Mouse (Mus musculus) kidney, postnatal 4 days (tissue): ENCODE results near the gene Fgf11.

Experiments
- DNase-seq, 2 experiments: peaks; one replicate each; pipeline ENCODE4 v3.0.0; 2021; ENCODE audit warnings: mixed read lengths in 2 of 2

Fgf11 gene

DNA sequence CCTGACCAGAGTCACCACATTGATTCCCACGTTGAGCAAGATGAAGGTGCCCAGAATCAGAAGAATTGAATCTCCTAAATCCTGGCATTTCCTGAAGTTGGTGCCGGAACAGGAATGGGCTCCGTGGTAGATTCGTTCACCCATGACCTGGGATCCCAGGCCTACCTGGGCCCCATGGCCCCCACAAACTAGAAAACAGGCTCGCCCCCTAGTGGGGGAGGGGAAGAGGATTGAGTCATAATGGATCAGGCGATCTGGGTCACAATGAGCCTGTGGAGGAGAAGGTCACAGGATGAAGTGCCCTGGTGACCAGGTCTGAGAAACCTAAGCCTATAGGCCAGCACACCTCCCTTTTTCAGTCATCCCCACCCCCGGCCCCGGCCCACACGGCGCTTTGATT lies 13.5 kb upstream of the Fgf11 start, which contains the start of gene Gm39566:
TSS of gene Gm39566 (minus strand) at position 144 of the 400 bp plus-strand sequence.
- no peak for DNase-seq

DNA sequence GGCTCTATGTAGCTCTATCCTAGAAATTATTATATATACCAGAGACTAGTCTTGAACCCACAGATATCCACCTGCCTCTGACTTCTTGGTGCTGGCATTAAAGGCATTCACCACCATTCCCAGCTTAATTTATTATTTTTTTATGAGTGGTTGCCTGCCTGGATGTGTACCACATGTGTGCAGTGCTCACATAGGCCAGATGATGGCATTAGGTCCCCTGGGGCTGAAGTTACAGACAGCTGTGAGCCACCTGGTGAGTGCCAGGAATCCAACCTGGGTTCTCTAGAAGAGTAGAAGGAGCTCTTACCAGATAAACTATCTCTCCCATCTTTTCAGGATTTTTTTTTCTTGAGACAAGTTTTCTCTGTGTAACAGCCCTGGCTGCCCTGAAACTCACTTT lies 8.6 kb upstream of the Fgf11 start:
- no peak for DNase-seq

DNA sequence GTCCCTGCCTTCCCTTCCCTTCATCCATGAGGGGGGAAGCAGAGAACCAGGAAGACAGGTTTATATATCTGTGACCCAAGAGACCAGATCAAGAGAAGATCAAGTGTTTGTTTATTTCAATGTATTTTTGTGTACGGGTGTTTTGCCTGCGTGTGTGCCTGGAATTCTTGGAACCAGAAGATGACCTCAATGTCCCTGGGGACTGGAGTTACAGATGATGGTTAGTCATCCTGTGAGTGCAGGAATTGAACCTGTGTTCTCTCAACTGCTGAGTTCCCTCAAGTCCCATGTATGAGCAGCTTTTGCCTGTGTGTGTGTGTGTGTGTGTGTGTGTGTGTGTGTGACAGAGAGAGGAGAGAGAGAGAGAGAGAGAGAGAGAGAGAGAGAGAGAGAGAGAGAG lies 6.0 kb upstream of the Fgf11 start:
- DNase-seq, result no peak

DNA sequence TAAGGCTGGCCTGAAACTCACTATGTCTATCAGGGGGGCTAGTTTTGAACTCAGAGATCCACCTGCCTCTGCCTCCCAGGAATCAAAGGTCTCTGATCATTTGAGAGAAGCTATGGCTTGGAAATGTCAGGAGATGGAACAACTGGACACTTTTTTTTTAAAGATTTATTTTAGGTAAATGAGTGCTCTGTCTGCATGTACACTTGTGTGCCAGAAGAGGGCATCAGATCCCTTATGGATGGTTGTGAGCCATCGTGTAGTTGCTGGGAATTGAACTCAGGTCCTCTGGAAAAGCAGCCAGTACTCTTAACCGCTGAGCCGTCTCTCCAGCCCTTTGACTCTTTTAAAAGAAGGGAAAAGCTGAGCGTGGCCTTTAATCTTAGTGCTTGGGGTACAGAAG lies 4.7 kb upstream of the Fgf11 start:
- no peak for DNase-seq

DNA sequence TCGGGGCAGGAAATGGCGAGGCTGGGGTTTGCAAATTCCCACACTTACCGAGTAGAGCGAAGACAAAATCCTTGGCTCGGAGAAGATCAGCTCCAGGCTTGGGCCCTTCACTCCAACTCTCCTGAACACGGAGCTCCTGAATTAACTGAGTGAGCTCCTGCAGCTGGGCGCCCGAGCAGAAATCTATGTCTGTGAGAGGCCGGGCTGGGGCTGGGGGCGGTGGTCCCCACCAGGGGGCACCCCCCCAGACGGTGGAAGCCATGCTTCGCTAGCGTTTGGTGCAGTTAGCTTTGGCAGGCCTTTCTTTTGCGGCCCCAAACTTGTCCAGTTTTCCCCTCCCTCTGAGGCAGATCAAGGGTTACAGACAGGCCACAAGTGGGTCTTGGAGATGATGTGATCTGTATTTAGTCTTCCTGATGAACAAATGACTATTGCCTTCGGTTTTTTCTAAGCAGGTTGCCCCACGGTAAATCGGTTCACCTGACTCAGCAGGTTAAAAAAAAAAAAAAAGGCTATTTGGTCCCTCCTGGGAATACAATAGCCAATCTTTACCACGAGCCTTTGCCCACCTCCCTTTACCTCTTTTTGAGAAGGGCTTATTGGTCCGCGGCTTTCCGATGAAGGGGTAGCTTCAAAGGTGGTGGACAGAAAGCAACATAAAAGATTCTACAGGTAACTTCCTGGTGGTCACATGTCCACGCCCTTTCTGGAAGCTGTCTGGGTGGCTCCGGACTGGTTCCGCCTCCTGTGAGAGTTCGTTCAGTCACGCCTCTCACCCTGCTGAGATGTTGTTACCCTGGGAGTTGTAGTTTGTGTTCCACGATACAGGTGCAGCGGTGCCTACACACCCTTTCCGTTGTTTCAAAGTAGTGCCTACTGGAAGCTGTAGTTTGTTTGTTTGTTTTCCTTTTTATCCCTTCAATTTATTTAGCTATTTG lies 3.6 kb upstream of the Fgf11 start, which contains the start of gene Tmem102:
TSS of gene Tmem102 (minus strand) at position 653 of the 938 bp plus-strand sequence.
- DNase-seq, result peak; percentile 65 to 77

DNA sequence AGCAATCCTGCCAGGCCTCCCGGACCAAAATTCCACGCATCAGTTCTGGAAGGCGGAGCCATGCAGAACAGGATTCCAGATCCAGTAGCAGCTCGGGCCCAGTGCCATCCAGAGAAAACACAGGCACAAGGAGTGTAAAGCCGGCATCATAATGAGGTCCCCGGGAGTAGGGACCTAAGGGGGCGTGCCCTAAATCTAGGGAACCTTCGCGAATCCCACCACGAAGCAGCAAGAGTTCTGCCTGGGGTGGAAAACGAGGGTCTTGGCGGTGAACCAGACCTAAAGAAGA lies 2.9 kb upstream of the Fgf11 start:
- peak; percentile 37 to 60 for DNase-seq

DNA sequence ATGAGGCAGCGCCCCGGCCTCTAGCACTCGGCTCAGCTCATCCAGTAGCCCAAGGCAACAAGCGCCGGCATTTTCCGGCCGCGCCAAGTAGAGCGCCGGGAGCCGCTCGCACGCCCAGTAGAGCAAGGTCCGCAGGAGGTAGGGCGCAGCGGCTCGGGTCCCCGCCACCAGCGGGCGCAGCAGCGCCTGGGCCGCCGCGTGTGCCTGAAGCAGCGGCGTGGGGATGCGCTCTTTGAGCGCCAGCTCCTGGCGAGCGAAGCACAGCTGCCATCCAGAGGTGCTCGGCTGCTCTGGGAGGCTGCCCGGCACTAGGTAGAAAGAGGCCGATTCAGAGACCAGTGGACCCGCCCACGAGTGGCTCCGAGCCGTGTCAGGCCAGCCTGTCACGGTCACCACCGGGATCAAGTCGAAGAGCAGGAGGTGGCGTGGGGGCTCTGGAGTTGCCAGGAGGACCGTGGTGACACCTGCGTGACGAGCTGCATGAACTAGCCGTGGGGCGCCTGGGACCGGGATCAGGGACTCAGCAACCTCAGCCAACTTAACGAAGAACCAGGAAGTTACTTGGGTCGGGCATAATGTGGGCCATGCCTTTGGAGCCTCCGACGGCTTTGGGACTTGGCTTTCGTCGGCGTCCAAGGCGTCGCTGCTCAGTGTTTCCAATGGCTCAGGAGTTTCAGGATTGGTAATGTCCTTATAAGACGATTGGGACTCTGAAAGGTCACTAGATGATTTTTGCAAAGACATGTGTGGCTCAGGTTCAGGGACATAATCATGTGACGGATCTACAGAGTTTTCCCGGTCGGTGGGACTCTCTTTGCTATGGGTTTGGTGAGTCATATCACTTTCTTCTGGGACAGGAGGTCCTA lies 2.4 kb upstream of the Fgf11 start:
- DNase-seq, result peak; percentile 83 to 90

DNA sequence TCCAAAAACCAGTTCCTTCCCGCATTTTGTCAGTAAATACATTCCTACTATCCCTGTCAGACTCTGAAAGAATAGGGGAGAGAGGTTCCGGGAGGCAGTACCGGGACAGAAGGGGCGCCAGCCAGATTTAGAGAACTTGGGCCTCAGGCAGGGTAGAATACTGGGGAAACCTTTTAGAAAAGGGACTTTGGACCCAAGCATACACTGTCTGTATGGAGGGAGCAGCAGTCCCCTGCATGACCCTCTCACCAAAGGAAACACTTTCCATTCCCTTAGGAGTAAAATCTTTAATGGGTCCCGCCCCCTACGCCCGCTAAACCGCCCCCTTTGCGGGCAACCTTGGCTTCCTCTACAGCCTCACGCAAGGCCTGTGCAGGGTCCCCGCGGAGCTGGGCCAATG lies 1.7 kb upstream of the Fgf11 start:
- DNase-seq, result no peak

DNA sequence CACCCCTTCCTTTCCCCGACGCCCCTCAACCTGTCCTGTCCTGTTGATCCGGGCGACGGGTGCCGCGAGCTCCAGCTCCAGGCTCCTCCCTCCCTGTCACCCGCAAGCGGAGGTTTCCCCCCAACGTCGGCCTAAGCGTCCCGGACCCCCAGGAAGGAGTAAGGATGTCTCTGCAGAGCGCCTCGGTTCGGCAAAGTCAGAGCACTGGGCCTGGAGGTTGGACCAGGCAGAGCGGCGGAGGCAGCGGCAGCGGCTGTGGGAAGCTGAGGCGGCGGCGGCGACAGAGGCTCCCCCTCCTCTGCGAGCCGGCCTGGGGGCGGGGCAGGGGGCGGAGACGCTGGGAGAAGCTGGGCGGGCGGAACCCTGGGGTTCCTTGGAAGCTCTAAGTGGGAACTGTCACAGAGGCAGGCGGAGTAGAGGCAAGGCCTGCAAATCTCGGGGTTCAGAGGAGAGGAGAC lies 1.0 kb upstream of the Fgf11 start:
- peak; percentile 91 to 93 for DNase-seq

DNA sequence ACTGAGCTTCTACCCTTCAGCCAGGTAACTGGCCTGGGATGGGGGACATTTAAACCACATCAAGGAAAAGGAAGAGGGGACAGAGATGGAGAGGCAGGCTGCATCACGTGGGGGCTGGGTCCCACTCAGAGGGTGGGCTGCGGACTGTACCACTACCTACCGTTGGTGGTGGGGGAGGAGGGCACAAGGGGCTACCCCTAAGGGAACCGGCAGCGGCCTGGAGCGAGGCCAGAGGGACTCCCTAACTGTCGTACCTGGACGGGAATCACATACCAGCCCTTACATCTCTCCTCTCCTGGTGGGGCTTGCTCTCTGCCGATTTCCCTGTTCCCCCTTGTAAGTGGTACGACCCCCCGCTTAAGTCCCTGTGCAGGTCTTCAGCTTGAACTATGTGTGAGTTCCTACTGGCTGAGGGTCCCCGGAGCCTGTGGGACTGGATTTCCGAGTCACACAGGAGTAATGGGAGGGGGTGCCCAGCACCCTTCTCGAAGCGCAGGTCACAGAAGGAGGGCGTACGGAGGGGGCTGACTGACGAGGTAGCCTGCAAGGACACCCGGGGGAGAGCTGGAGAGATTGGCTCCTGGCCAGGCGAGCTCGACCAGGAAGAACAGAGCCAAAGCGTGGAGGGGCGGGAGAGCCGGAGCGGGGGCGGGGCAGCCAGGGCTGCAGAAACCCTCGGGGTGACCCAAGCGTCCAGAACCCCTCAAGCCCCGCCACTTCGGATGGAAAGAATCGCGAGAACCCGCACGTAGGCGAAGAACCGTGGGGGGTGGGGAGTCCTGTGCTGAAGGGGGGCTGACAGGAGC lies 1.1 kb downstream of the Fgf11 start:
- peak; percentile 86 to 91 for DNase-seq

DNA sequence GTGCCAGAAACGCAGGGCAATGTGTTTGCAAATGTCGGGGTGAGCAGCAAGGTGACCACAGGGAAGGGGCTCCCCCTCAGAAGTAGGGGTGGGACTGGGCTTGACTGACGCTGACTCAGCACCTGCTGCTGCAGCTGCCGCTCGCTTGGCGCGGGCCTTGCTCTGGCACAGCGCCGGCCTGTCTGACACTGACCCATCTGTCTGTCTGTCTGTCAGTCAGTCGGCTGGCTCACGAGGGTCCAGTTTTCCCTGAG lies 1.6 kb downstream of the Fgf11 start:
- DNase-seq, result peak; percentile 43 to 64

DNA sequence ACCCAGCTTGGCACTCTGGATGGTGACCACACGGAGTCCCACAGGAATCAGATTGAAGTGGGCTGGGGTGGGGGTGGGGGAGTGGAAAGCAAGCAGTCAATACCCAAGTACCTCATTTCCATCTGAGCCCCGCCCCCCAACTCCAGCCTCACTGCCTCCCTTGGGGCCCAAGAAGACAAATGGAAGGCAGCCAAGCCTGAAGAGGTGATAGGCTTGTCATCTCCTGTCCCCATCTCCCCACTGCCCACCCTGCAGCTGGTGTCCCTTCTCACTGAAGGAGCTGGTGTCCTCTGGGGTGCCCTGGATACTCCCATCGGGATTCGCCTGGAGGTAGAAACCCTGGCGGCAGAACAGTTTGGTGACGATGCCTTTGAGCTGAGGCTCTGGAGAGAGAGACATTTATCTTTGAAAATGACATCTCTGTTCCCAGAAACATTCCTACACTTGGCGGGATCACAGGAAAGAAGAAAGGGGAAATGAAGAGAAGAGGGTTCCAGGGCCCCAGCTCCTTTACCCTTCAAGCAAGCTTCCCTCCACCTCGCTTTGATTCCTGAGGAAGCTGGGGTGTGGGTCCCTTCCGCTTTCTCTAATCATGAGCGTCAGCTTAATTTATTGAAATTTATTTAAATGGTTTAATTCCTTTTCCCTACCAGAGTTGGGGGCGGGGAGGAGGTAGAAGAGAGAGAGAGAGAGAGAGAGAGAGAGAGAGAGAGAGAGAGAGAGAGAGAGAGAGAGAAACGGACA lies 2.1 kb downstream of the Fgf11 start:
- peak in 1 of 2 experiments; percentile 48 for DNase-seq

DNA sequence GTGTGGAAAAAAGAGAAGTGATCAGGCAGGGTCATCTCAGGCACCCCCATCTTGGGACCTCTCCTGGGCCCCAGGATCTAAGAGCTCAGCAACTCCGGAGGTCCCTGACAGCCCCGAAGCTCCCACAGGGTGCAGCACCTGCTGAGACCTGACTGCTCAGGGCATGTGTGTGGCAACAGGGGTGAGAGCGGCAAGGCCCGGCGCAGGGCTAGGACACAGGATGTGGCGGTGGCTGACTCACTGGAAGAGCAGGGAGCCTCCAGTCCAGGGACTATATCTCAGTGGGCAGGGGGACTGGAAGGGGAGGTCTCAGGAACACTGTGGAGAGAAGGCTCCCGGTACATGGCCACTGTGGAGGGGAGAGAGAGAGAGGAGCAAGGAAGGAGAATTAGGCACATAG lies 3.7 kb downstream of the Fgf11 start:
- DNase-seq, result no peak

DNA sequence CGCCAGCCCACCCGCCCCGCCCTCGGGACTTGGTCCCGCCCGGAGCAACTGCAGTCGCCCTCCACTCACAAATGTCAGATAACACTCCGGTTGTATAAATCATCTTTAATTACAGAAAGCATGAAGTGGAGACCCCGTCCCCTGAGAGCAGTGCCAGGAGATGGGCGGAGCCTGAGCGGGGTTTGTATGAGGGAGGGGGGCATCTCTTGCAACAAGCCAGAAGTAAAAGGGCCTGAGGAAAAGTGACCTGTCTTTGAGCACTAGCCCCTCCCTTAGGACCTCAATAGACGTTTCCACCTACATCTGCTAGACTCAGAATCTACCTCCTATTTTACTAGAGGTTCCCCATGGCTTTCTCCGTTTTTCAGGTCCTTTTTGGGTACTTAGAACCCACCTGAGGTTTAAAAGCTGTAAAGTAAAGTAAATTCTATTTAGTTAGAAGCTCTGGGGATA lies 5.6 kb downstream of the Fgf11 start:
- no peak for DNase-seq

DNA sequence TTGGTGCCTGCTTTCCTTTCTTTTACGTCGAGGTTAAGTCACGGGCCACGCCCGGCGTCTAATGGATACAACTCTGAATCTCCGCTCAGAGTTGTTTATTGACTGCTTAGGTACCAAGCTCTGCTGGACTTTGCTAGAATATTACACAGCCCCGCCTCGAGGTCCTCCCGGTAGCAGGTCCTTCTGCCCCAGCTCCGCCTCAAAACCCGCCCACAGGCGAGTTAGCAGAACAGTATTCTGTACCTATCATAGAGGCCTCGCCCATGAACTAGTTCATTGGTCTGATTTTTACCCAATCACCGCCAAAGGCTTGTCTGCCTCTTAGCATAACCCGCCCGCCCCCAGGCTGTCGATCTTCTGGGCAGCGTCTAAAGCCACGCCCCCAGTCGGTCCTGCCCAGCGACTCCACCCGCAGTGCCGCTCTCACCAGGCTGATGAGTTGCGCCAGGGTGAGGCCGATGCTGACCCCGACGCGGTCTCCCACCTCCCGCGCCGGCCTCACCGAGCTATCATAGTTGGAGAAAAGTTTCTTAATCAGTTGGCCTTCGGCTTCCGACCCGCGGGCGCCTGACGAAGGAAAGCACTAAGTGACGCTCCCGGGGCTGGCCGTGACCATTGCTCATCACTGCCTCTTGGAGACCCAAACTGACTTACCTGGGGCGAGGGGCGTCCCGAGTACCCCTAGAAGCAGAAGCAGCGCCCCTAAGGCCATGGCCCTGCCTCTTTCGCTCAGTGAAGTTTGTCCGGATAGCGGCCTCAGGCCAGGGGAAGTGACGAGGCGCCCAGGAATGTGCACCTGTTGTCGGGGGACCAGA lies 6.3 kb downstream of the Fgf11 start, which contains the start of gene Chrnb1:
TSS of gene Chrnb1 (minus strand) at position 776 of the 815 bp plus-strand sequence.
- peak; percentile 94 to 97 for DNase-seq

DNA sequence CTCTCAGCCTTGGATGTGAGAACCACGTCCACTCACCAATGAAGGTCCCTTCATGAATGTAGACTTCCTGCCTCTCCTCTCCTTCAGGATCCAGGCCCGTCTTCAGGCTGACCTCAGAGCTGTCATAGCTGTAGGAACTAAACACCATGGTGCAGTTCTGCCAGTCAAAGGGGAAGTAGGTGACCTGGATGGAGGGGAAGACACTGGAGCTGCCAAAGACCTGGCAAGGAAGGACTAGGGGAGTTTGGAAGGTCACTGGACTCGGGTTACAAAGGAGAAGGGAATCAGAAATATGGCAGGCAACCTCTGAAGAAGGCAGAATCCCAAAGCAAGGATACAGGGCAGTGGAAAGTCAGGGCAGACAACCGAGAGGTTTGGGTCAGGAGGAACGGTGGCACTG lies 8.2 kb downstream of the Fgf11 start:
- no peak for DNase-seq

DNA sequence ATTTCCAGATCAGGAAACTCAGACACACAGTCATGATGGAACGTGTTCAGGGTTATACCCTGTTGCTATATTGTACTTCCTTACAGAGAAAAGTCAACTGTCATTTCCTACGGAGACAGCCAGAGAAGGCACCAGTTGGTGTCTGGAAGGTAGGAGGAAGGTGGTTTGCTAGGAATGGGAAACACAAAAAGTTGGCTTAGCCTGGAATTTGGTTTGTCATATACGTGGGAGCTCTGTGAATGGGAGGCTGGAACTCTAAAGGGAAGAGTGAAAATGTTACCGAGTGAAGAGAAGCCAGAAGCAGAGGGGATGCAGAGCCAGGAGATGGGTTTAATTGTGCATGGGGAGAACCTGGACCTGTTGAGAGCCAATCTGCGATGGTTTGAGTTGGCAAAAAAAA lies 10.2 kb downstream of the Fgf11 start:
- DNase-seq, result no peak

DNA sequence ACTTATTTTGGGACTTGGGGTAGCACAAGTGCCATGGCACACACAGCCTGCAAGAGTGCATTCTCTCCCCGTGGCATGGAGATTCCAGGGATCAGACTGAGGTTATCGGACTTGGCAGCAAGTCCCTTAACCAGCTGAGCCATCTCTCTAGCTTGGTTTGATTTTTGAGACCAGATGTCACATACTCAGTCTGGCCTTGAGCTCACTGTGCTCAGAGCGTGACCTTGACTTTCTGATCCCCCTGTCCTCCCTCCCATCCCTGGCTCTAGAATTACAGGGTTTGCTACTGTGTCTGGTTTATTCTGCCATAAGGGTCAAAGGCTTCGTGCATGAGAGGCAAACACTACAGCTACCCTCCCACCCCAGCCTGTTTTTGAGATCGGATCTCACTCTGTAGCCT lies 12.2 kb downstream of the Fgf11 start:
- DNase-seq, result no peak

DNA sequence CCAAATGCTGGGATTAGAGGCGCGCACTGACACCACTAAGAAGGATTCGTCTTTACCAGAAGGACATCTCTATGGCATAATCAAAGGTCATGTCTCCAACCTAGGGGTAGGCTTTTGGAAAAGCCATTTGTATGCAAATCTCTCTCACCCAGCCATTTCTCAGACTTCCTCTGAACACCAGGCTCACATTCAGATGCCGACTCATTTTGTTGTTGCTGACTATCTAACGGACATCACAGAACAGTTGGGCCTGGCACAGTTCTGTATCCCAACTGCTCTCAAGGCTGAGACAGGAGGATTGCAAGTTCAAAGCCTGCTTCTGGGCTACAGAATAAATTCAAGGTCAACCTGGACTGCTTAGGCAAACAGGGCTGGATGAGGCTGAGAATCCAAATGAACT lies 14.4 kb downstream of the Fgf11 start:
- DNase-seq, result no peak

DNA sequence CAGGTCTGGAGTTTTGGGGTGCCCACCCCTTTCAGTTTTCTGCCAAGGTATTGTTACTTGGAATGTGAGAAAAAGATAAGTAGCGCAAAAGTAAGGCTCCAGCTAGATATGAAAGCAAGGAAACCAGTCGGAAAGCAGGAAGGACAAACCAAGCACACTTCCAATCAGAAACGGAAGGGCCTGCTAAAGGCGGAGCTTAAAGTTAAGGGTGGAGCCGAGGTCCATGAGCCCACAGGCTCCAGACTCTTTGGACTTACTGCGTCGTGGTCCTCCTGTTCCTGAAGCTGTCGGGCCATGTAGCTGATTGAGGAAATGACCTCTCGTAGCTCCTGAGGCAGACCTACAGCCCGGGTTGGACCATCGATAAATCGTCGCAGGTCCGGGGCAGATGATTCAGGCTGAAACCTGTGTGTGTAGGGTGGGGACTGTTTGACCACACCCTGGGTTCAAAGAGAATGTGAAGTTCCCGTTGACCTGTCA lies 16.8 kb downstream of the Fgf11 start:
- DNase-seq, result peak; percentile 45 to 53

DNA sequence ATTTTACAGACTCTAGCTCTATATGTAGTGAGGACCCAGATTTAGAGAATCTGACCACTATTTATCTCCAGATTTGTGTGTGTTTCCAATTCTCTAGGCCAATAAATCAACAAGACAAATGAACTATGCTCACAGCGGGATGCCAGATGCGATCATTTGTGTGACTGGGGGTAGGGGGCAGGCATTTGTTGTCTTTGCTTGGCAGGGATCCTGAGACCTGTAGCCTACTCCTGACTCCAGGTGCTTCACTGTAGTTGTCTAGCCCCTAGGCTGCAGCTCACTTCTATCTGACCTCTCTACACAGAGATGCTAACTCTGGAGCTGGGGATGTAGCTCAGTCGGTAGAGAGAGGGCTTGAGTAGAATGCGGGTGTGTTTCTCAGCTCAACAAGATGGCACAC lies 19.8 kb downstream of the Fgf11 start:
- DNase-seq, result no peak
